Mouse (Mus musculus) stomach, embryonic 16.5 days (tissue): ENCODE results near the gene Myocos. TPM values are rescaled to one million over a fixed set of nuclear protein-coding genes. Genes with fewer than 3 reads are reported as not detected.
"Not testable (repeated sequence)": the region's sequence is repeated elsewhere in the genome, so short reads cannot be mapped to it uniquely, and the experiment has no call there.

Experiments
- ATAC-seq: fragments of 200-750 bp; cut with Nextera tagmentation; 2 replicates; pipeline ENCODE4 v1.8.0; 2017; ENCODE audit warnings: moderate number of reproducible peaks, moderate TSS enrichment; ENCODE audit not compliant: insufficient read depth, low FRiP score
- H3K27ac ChIP-seq: fragments of 300-500 bp; sonication (generic); 2 replicates; pipeline ENCODE4 v1.5.1; 2014; ENCODE audit warnings: low read length
- H3K27me3 ChIP-seq: fragments of 300-500 bp; sonication (generic); 2 replicates; pipeline ENCODE4 v1.6.1; 2014; ENCODE audit warnings: low read length, control low read depth, mixed read lengths; ENCODE audit not compliant: control insufficient read depth, insufficient read depth
- H3K36me3 ChIP-seq: fragments of 300-500 bp; sonication (generic); 2 replicates; pipeline ENCODE4 v1.6.1; 2014; ENCODE audit warnings: low read length; ENCODE audit not compliant: control insufficient read depth, insufficient read depth
- H3K4me1 ChIP-seq: fragments of 300-500 bp; sonication (generic); 2 replicates; pipeline ENCODE4 v1.6.1; 2014; ENCODE audit warnings: low read length, control low read depth, mixed read lengths; ENCODE audit not compliant: control insufficient read depth, insufficient read depth
- H3K4me2 ChIP-seq: fragments of 300-500 bp; sonication (generic); 2 replicates; pipeline ENCODE4 v1.6.1; 2014; ENCODE audit warnings: low read depth, low read length, mixed read lengths
- H3K4me3 ChIP-seq: fragments of 300-500 bp; sonication (generic); replicated peaks from 2 replicates; pipeline ENCODE4 v1.5.1; 2014; ENCODE audit warnings: mild to moderate bottlenecking, low read length
- H3K9ac ChIP-seq: fragments of 300-500 bp; sonication (generic); 2 replicates; pipeline ENCODE4 v1.6.1; 2014; ENCODE audit warnings: low read length
- H3K9me3 ChIP-seq: fragments of 300-500 bp; sonication (generic); replicated peaks from 2 replicates; pipeline ENCODE4 v1.6.1; 2016; ENCODE audit warnings: low read length, control low read depth; ENCODE audit not compliant: control insufficient read depth
- WGBS: fragments of 180-500 bp; shearing (Covaris S2); extraction: QIAGEN DNeasy Blood & Tissue Kit; methylation state at CpG from one replicate; pipeline ENCODE4 v1.1.7; 2014; 5-methylcytosine and 5-hydroxymethylcytosine counted together
- polyA plus RNA-seq: library from polyadenylated mRNA; unstranded; fragments of >200 nt; fragmentation: Nextera tagmentation; extraction: Ambion mirVana; gene quantifications from 2 replicates; pipeline ENCODE4 v1.2.1, GENCODE M21; 2015

Gene Myocos
- polyA plus RNA-seq, 1 experiment from 2014 or later: not detected

GRCm38 (mm10) chr1:162646083-162646686 is 11.8 kb downstream of the Myocos start:
- Histone ChIP-seq H3K9ac (no peak overlapping the region), H3K36me3 (no peaks in the 10 kb centered on the region), H3K4me2 (no peak overlapping the region), H3K4me1 (peaks cover 3% of the 10 kb centered on the region; the same call in 1 of the 2 replicates), H3K27ac (no peak overlapping the region), H3K4me3 (no peak overlapping the region), H3K27me3 (no peaks in the 10 kb centered on the region), H3K9me3 (no peaks in the 10 kb centered on the region)
- 71% methylated on average over 10 of the region's 10 CpGs for WGBS
- no peak for ATAC-seq

DNA sequence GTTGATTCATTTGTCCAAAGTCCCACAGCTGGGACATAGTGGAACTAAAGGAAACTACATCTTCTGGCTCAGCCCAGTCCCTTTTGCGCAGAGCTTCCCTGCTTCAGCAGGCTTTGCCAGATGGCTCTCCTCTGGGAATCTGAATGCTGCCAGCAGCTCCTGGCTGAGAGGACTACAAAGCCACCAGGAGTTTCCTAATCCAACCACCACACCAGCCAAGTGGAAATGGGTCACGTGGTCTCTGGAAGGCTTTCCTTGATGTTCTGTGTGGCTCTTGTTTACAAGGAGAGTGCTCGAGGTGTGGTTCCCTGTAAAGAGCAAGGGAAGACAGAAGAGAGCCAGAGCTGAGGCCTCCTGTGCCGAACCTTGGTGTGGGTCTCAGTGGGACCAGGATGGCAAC is 14.3 kb downstream of the Myocos start:
- no peak for ATAC-seq
- H3K9ac ChIP-seq: no peak overlapping the region
- no peaks in the 10 kb centered on the region for H3K36me3 ChIP-seq
- no peak overlapping the region for H3K4me2 ChIP-seq
- H3K27ac ChIP-seq: no peak overlapping the region
- no peak overlapping the region for H3K4me3 ChIP-seq
- no peaks in the 10 kb centered on the region for H3K27me3 ChIP-seq
- H3K4me1 ChIP-seq: peaks cover 3% of the 10 kb centered on the region; the same call in 1 of the 2 replicates
- H3K9me3 ChIP-seq: no peaks in the 10 kb centered on the region
- WGBS: 26% methylated on average over 4 of the region's 4 CpGs

DNA sequence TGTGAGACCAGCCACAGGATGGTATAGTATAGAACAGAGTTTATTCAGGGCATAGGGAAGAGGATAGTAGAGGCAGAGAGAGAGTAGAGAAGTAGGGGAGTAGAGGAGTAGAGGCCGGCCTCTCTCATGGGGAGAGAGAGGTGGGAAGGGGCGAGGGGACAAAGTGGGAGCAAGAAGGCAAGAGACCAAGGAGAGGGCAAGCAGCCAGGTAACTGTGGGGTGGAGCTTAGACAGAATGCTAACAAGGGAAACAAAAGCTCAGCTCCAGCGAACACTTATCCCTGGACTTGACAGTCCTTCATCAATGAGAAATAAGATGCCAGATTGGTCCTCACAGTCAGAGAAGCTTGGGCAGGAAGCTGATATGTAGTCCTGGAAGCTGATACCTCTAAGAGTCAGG is 15.4 kb downstream of the Myocos start:
- no peak overlapping the region for H3K9ac ChIP-seq
- no peaks in the 10 kb centered on the region for H3K27me3 ChIP-seq
- H3K9me3 ChIP-seq: no peaks in the 10 kb centered on the region
- peaks cover 3% of the 10 kb centered on the region; the same call in 1 of the 2 replicates for H3K4me1 ChIP-seq
- ATAC-seq: no peak
- 70% methylated on average over 3 of the region's 3 CpGs for WGBS
- no peaks in the 10 kb centered on the region for H3K36me3 ChIP-seq
- no peak overlapping the region for H3K27ac ChIP-seq
- no peak overlapping the region for H3K4me2 ChIP-seq
- no peak overlapping the region for H3K4me3 ChIP-seq

GRCm38 (mm10) chr1:162639861-162640260 is 18.2 kb downstream of the Myocos start:
- Histone ChIP-seq H3K9ac (no peak overlapping the region), H3K9me3 (no peaks in the 10 kb centered on the region), H3K27ac (no peak overlapping the region), H3K4me2 (no peak overlapping the region), H3K4me1 (peaks cover 3% of the 10 kb centered on the region; the same call in 1 of the 2 replicates), H3K4me3 (no peak overlapping the region), H3K36me3 (no peaks in the 10 kb centered on the region), H3K27me3 (no peaks in the 10 kb centered on the region)
- WGBS: 83% methylated on average over 1 of the region's 1 CpGs
- ATAC-seq: no peak

DNA sequence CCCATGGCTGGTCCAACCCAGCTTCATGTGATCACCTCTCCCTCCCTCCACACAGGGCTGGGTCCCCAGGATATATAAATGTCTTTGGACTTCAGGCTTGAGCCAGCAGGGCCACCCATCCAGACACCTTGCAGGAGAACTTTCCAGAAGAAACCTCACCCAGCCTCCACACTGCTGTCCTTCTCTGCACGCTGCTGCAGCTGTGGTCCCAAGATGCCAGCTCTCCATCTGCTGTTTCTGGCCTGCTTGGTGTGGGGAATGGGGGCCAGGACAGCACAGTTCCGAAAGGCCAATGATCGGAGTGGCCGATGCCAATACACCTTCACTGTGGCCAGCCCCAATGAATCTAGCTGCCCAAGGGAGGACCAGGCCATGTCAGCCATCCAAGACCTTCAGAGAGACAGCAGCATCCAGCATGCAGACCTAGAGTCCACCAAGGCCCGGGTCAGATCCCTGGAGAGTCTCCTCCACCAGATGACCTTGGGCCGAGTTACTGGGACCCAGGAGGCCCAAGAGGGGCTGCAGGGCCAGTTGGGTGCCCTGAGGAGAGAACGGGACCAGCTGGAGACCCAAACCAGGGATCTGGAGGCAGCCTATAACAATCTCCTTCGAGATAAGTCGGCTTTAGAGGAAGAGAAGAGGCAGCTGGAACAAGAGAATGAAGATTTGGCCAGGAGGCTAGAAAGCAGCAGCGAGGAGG is 18.8 kb downstream of the Myocos start, which contains the start of gene Myoc:
Gene Myoc (plus strand): TSS at position 105 of the 700 bp plus-strand sequence.
- Histone ChIP-seq H3K27ac (no peak within 1 kb of the TSS), H3K9ac (no peak within 1 kb of the TSS), H3K4me2 (no peak within 1 kb of the TSS), H3K27me3 (no peaks in the 10 kb centered on the region), H3K36me3 (no peaks in the 10 kb centered on the region), H3K9me3 (no peaks in the 10 kb centered on the region), H3K4me3 (no peak within 1 kb of the TSS), H3K4me1 (peaks cover 3% of the 10 kb centered on the region; the same call in 1 of the 2 replicates)
- ATAC-seq: no peak; the same call in 1 of the 2 replicates
- 75% methylated on average over 10 of the region's 10 CpGs for WGBS

GRCm38 (mm10) chr1:162638535-162638934 is 19.5 kb downstream of the Myocos start:
- H3K27me3 ChIP-seq: no peaks in the 10 kb centered on the region
- no peaks in the 10 kb centered on the region for H3K36me3 ChIP-seq
- no peak for ATAC-seq
- no peaks in the 10 kb centered on the region for H3K4me1 ChIP-seq
- H3K9ac ChIP-seq: no peak overlapping the region
- WGBS: 90% methylated on average over 4 of the region's 4 CpGs
- no peak overlapping the region for H3K4me3 ChIP-seq
- no peak overlapping the region for H3K27ac ChIP-seq
- no peaks in the 10 kb centered on the region for H3K9me3 ChIP-seq
- no peak overlapping the region for H3K4me2 ChIP-seq

- Histone ChIP-seq H3K36me3 (no peaks in the 10 kb centered on the region), H3K4me1 (no peaks in the 10 kb centered on the region), H3K27me3 (no peaks in the 10 kb centered on the region), H3K27ac (no peak overlapping the region), H3K9ac (no peak overlapping the region), H3K4me2 (no peak overlapping the region), H3K9me3 (no peaks in the 10 kb centered on the region), H3K4me3 (no peak overlapping the region)
- WGBS: 61% methylated on average over 3 of the region's 3 CpGs
- no peak for ATAC-seq
These were observed 21.5 kb downstream of the Myocos start for GRCm38 (mm10) chr1:162636516-162636915.

- not testable (repeated sequence) for H3K4me2 ChIP-seq, H3K27ac ChIP-seq, ATAC-seq, H3K27me3 ChIP-seq, H3K9me3 ChIP-seq, H3K4me1 ChIP-seq, H3K36me3 ChIP-seq, H3K9ac ChIP-seq, H3K4me3 ChIP-seq
- 46% methylated on average over 1 of the region's 1 CpGs for WGBS
These were observed 22.6 kb downstream of the Myocos start for GRCm38 (mm10) chr1:162635291-162635931.

GRCm38 (mm10) chr1:162628326-162628725 is 29.7 kb downstream of the Myocos start:
- not testable (repeated sequence) for H3K9me3 ChIP-seq, H3K9ac ChIP-seq, H3K4me2 ChIP-seq, H3K27me3 ChIP-seq, H3K4me3 ChIP-seq, H3K27ac ChIP-seq, H3K36me3 ChIP-seq, H3K4me1 ChIP-seq, ATAC-seq
- WGBS: 92% methylated on average over 15 of the region's 15 CpGs
